In genomic region chr11:69671726-69672124, GRCm38 (mm10) we compare ENCODE assay signal across 8 mouse cellular contexts. TPM values are rescaled to one million over a fixed set of nuclear protein-coding genes. Genes with fewer than 3 reads are reported as not detected.
DNase-seq lines count a peak whose midpoint lies in the region; ATAC-seq and TF ChIP-seq lines count a peak whose summit lies in the region.

No protein-coding gene starts in this region.

- intact Hi-C loops in left cerebral cortex, postnatal 14 days (cut with DNase I): loop anchor here (5.0 kb wide), 1 partner anchor 241 kb away; the partner anchor contains the start of gene Gps2

- TF ChIP-seq POLR2A in lung, adult 2 months (IDR thresholded peaks at IDR 0.05; ENCODE audit: borderline replicate concordance, extremely low read depth, low read depth, low read length): no peak
- no peak for TF ChIP-seq POLR2A in limb, embryonic 14.5 days (IDR thresholded peaks at IDR 0.05; ENCODE audit: borderline replicate concordance, extremely low read depth, insufficient read depth, insufficient read length)
- no peak for TF ChIP-seq POLR2A in small intestine, adult 2 months (IDR thresholded peaks at IDR 0.05; ENCODE audit: low read depth, low read length)

- under 1% methylated on average over 43 of the region's 43 CpGs for WGBS in lung, adult 2 months
- under 1% methylated on average over 43 of the region's 43 CpGs for WGBS in limb, embryonic 14.5 days
- WGBS in small intestine, adult 2 months: under 1% methylated on average over 43 of the region's 43 CpGs

- H3K36me3 ChIP-seq in limb, embryonic 14.5 days (ENCODE audit: control insufficient read depth, insufficient read depth, low read length): peaks cover 84% of the 10 kb centered on the region
- peaks cover 52% of the 10 kb centered on the region for H3K36me3 ChIP-seq in small intestine, adult 2 months (ENCODE audit: control insufficient read depth, insufficient read depth, low read length)

- no peaks in the 10 kb centered on the region for H3K9me3 ChIP-seq in limb, embryonic 14.5 days (ENCODE audit: control insufficient read depth, low read length)

- no peak for DNase-seq in lung, adult 2 months
- no peak for DNase-seq in lung, adult 18-20 months
- DNase-seq in limb, embryonic 14.5 days (ENCODE audit: low spot score): no peak
- DNase-seq in left cerebral cortex, postnatal 14 days (ENCODE audit: low spot score in 2 of 2): no peak
- DNase-seq in right cerebral cortex, postnatal 25 days: no peak
- no peak for DNase-seq in gastrocnemius, postnatal 4 days (ENCODE audit: low spot score in 2 of 2)

- peaks cover 8% of the 10 kb centered on the region; the same call in 1 of the 2 replicates for H3K4me1 ChIP-seq in lung, adult 2 months (ENCODE audit: control insufficient read depth, insufficient read depth, low read length)
- peaks cover 15% of the 10 kb centered on the region for H3K4me1 ChIP-seq in limb, embryonic 14.5 days (ENCODE audit: control insufficient read depth, insufficient read depth, low read length)
- no peaks in the 10 kb centered on the region; the same call in 1 of the 2 replicates for H3K4me1 ChIP-seq in small intestine, adult 2 months (ENCODE audit: control insufficient read depth, insufficient read depth, insufficient read length, low read length)

- H3K4me2 ChIP-seq in limb, embryonic 14.5 days (replicated peaks; ENCODE audit: low read depth, low read length, severe bottlenecking): peak overlapping the region; percentile 88

- H3K9ac ChIP-seq in limb, embryonic 14.5 days (ENCODE audit: low read depth, low read length, severe bottlenecking): peak overlapping the region; percentile 99

- no peaks in the 10 kb centered on the region for H3K27me3 ChIP-seq in limb, embryonic 14.5 days (ENCODE audit: control insufficient read depth, insufficient read depth, low read length)
- H3K27me3 ChIP-seq in small intestine, adult 2 months (ENCODE audit: control insufficient read depth, insufficient read depth, low read length): no peaks in the 10 kb centered on the region

- peak overlapping the region; percentile 97 for H3K27ac ChIP-seq in limb, embryonic 14.5 days (replicated peaks; ENCODE audit: low read depth, low read length)
- H3K27ac ChIP-seq in small intestine, adult 2 months (ENCODE audit: insufficient read depth, low read depth, low read length): peak overlapping the region; percentile 88

- ATAC-seq in erythroblast, adult 5-6 weeks (replicated peaks; ENCODE audit: low FRiP score, poor library complexity, severe bottlenecking): peak; percentile 7
- ATAC-seq in limb, embryonic 14.5 days (ENCODE audit: low FRiP score, low read depth): no peak

- TF ChIP-seq CTCF in lung, adult 2 months (IDR thresholded peaks at IDR 0.05; ENCODE audit: insufficient read depth, low read length): no peak
- TF ChIP-seq CTCF in small intestine, adult 2 months (IDR thresholded peaks at IDR 0.05; ENCODE audit: extremely low read depth, insufficient read length, insufficient replicate concordance, low read depth, low read length): no peak

- peak overlapping the region; percentile 94 for H3K4me3 ChIP-seq in lung, adult 2 months (replicated peaks; ENCODE audit: extremely low read depth, low read depth, low read length)
- H3K4me3 ChIP-seq in limb, embryonic 14.5 days (replicated peaks; ENCODE audit: low read length): peak overlapping the region; percentile 100
- H3K4me3 ChIP-seq in small intestine, adult 2 months (ENCODE audit: low read depth, low read length): peak overlapping the region; percentile 87

RNA-seq across cellular contexts. Expression of gene Eif4a1, which starts 0.5 kb away (rescaled TPM):
- 152 and 265 TPM in 2 replicates for polyA plus RNA-seq in lung, adult 2 months (2012; rRNA removed)
- 177 and 204 TPM in 2 replicates for total RNA-seq in erythroblast, adult 5-6 weeks (2015; ENCODE audit: low replicate concordance)
- total RNA-seq in erythroblast, adult 5-6 weeks (2017; ENCODE audit: low replicate concordance): 163 and 169 TPM in 2 replicates
- polyA plus RNA-seq in limb, embryonic 14.5 days (2012; rRNA removed): 887 and 919 TPM in 2 replicates
- polyA plus RNA-seq in limb, embryonic 14.5 days (2014; fragmentation: Nextera tagmentation; extraction: Ambion mirVana): 547 and 561 TPM in 2 replicates
- 92.1 and 134 TPM in 2 replicates for polyA plus RNA-seq in small intestine, adult 2 months (2012; rRNA removed)
- total RNA-seq in left cerebral cortex, postnatal 14 days (2021): 100 to 1,000 TPM; 368 to 371 TPM
- 100 to 1,000 TPM; 295 to 317 TPM for total RNA-seq in gastrocnemius, postnatal 4 days (2021)

RNA-seq across cellular contexts. Expression of gene Cd68, which starts 5.8 kb away (rescaled TPM):
- 65.6 and 82.8 TPM in 2 replicates for polyA plus RNA-seq in lung, adult 2 months (2012; rRNA removed)
- 42.6 and 48.8 TPM in 2 replicates for total RNA-seq in erythroblast, adult 5-6 weeks (2015; ENCODE audit: low replicate concordance)
- 20.9 and 44.4 TPM in 2 replicates for total RNA-seq in erythroblast, adult 5-6 weeks (2017; ENCODE audit: low replicate concordance)
- 16.6 and 24.3 TPM in 2 replicates for polyA plus RNA-seq in limb, embryonic 14.5 days (2012; rRNA removed)
- 20.5 and 24.7 TPM in 2 replicates for polyA plus RNA-seq in limb, embryonic 14.5 days (2014; fragmentation: Nextera tagmentation; extraction: Ambion mirVana)
- 20.9 and 24.7 TPM in 2 replicates for polyA plus RNA-seq in small intestine, adult 2 months (2012; rRNA removed)
- total RNA-seq in left cerebral cortex, postnatal 14 days (2021): 10 to 100 TPM; 13.5 to 13.8 TPM
- total RNA-seq in gastrocnemius, postnatal 4 days (2021): 10 to 100 TPM; 13.1 to 14.0 TPM

RNA-seq across cellular contexts. Expression of gene Mpdu1, which starts 9.3 kb away (rescaled TPM):
- 67.3 and 88.1 TPM in 2 replicates for polyA plus RNA-seq in lung, adult 2 months (2012; rRNA removed)
- total RNA-seq in erythroblast, adult 5-6 weeks (2015; ENCODE audit: low replicate concordance): 2.9 and 15.6 TPM in 2 replicates
- 6.4 and 19.6 TPM in 2 replicates for total RNA-seq in erythroblast, adult 5-6 weeks (2017; ENCODE audit: low replicate concordance)
- polyA plus RNA-seq in limb, embryonic 14.5 days (2012; rRNA removed): 117 and 155 TPM in 2 replicates
- 28.9 and 30.8 TPM in 2 replicates for polyA plus RNA-seq in limb, embryonic 14.5 days (2014; fragmentation: Nextera tagmentation; extraction: Ambion mirVana)
- polyA plus RNA-seq in small intestine, adult 2 months (2012; rRNA removed): 79.7 and 135 TPM in 2 replicates
- 10 to 100 TPM; 77.6 to 83.7 TPM for total RNA-seq in left cerebral cortex, postnatal 14 days (2021)
- total RNA-seq in gastrocnemius, postnatal 4 days (2021): 10 to 100 TPM; 31.6 to 33.0 TPM

RNA-seq across cellular contexts. Expression of gene Senp3, which starts 10.2 kb away (rescaled TPM):
- 43.6 and 55.0 TPM in 2 replicates for polyA plus RNA-seq in lung, adult 2 months (2012; rRNA removed)
- total RNA-seq in erythroblast, adult 5-6 weeks (2015; ENCODE audit: low replicate concordance): 46.4 and 52.3 TPM in 2 replicates
- total RNA-seq in erythroblast, adult 5-6 weeks (2017; ENCODE audit: low replicate concordance): 10.3 and 18.2 TPM in 2 replicates
- polyA plus RNA-seq in limb, embryonic 14.5 days (2012; rRNA removed): 172 and 297 TPM in 2 replicates
- 95.4 and 99.0 TPM in 2 replicates for polyA plus RNA-seq in limb, embryonic 14.5 days (2014; fragmentation: Nextera tagmentation; extraction: Ambion mirVana)
- polyA plus RNA-seq in small intestine, adult 2 months (2012; rRNA removed): 15.4 and 24.6 TPM in 2 replicates
- 100 to 1,000 TPM in 1 of 2 experiments, 10 to 100 TPM in 1; 91.5 to 102 TPM for total RNA-seq in left cerebral cortex, postnatal 14 days (2021)
- 10 to 100 TPM; 43.5 to 45.9 TPM for total RNA-seq in gastrocnemius, postnatal 4 days (2021)

RNA-seq across cellular contexts. Expression of gene Tnfsf13, which starts 13.9 kb away (rescaled TPM):
- polyA plus RNA-seq in lung, adult 2 months (2012; rRNA removed): 16.2 and 21.3 TPM in 2 replicates
- 9.2 and 17.9 TPM in 2 replicates for total RNA-seq in erythroblast, adult 5-6 weeks (2015; ENCODE audit: low replicate concordance)
- 0.28 and 7.8 TPM in 2 replicates for total RNA-seq in erythroblast, adult 5-6 weeks (2017; ENCODE audit: low replicate concordance)
- polyA plus RNA-seq in limb, embryonic 14.5 days (2012; rRNA removed): 4.4 and 5.2 TPM in 2 replicates
- polyA plus RNA-seq in limb, embryonic 14.5 days (2014; fragmentation: Nextera tagmentation; extraction: Ambion mirVana): 0.77 and 0.98 TPM in 2 replicates
- polyA plus RNA-seq in small intestine, adult 2 months (2012; rRNA removed): 6.9 and 11.6 TPM in 2 replicates
- 1 to 10 TPM; 1.7 to 2.0 TPM for total RNA-seq in left cerebral cortex, postnatal 14 days (2021)
- 1 to 10 TPM; 1.0 to 2.9 TPM for total RNA-seq in gastrocnemius, postnatal 4 days (2021)
